Mouse (Mus musculus): Measurements from ENCODE around the gene Snrpc. TPM values are rescaled to one million over a fixed set of nuclear protein-coding genes. Genes with fewer than 3 reads are reported as not detected.
A peak's percentile ranks its signal among the peaks of the same experiment; 100 is the strongest.

Snrpc gene
- polyA plus RNA-seq, 2 experiments from 2014 or later: 84.0 to 86.8 TPM

- peak; percentile 6 for ATAC-seq
Measured at GRCm38 (mm10) chr17:27819971-27820567, 17.9 kb upstream of the Snrpc start.

GRCm38 (mm10) chr17:27820568-27821406 lies 17.2 kb upstream of the Snrpc start, which contains the start of gene D17Wsu92e:
Gene D17Wsu92e (minus strand): TSS chr17:27820648.
- ATAC-seq: peak; percentile 94

GRCm38 (mm10) chr17:27821407-27822338 lies 16.3 kb upstream of the Snrpc start:
- no peak for ATAC-seq

- no peak for ATAC-seq
Measured at GRCm38 (mm10) chr17:27823142-27823905, 14.6 kb upstream of the Snrpc start.

GRCm38 (mm10) chr17:27824941-27825340 lies 13.0 kb upstream of the Snrpc start:
- no peak for ATAC-seq

GRCm38 (mm10) chr17:27825539-27825938 lies 12.4 kb upstream of the Snrpc start:
- ATAC-seq: peak; percentile 6

- peak; percentile 86 for ATAC-seq
Measured at GRCm38 (mm10) chr17:27825984-27826905, 11.7 kb upstream of the Snrpc start.

- peak; percentile 23 for ATAC-seq
Measured at GRCm38 (mm10) chr17:27826908-27827383, 11.0 kb upstream of the Snrpc start.

GRCm38 (mm10) chr17:27827511-27827910 lies 10.4 kb upstream of the Snrpc start:
- ATAC-seq: no peak

GRCm38 (mm10) chr17:27830411-27830810 lies 7.5 kb upstream of the Snrpc start:
- no peak for ATAC-seq

- ATAC-seq: peak; percentile 98
Measured at GRCm38 (mm10) chr17:27839469-27840252, 1.7 kb downstream of the Snrpc start.

- ATAC-seq: no peak
Measured at GRCm38 (mm10) chr17:27848351-27848750, 10.4 kb downstream of the Snrpc start.

GRCm38 (mm10) chr17:27851076-27851475 lies 13.1 kb downstream of the Snrpc start:
- ATAC-seq: no peak

- peak; percentile 86 for ATAC-seq
Measured at GRCm38 (mm10) chr17:27856265-27856797, 18.4 kb downstream of the Snrpc start, which contains the start of gene Uhrf1bp1. Gene Uhrf1bp1 (plus strand): TSS chr17:27856441.

- ATAC-seq: peak; percentile 46
Measured at GRCm38 (mm10) chr17:27856798-27857648, 19.1 kb downstream of the Snrpc start.

- ATAC-seq: no peak
Measured at GRCm38 (mm10) chr17:27857649-27858475, 19.9 kb downstream of the Snrpc start.

GRCm38 (mm10) chr17:27859131-27859530 lies 21.2 kb downstream of the Snrpc start:
- ATAC-seq: no peak

- ATAC-seq: no peak
Measured at GRCm38 (mm10) chr17:27865461-27865860, 27.5 kb downstream of the Snrpc start.
